Mouse (Mus musculus): ENCODE measurements around the gene Cobl.

The Cobl gene

GRCm38 (mm10) chr11:12208574-12208973, 256.2 kb downstream of the Cobl start:
- no peak for DNase-seq

DNA sequence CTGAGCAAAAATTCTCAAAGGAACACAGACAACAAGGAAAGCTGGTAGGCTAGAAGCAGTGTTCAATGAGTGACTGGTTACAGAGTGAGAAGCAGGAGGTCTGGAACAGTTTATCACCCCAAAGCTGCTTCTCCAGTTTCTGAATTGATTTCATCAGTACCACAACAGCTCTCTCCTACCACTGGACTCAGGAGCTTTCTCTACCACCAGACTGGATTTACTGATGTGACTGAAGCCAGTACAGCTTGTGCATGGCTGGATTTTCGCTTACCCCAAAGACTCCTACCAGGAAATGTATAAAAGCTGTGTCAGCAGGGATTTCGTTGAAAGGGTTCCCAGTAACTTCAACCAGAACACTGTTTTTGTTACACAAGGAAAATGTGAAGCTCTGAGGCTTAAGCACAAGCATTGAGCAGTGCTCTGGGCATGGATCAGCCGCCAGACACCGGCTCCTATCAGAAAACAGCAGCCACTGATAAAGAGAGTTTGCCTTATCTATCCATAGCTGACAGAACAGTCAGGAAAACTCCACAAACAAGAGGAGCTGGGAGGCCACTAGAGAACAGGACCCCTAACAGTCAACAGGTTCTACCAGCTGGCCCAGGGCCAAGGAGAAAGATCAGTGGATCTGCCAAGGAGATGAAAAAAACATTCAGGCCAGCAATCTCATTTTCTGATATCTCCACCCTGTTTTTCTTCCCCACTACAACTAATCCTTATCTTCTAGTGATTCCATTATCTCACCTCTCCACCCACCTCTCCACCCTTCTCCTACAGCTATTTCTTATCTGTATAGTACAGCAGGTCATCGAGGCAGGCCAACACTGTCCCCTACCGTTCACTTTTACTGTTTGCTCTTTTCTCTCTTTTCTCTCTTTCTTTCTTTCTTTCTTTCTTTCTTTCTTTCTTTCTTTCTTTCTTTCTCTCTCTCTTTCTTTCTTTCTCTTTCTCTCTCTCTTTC, 259.3 kb downstream of the Cobl start:
- no peak for DNase-seq

GRCm38 (mm10) chr11:12199441-12199840, 265.3 kb downstream of the Cobl start:
- no peak for DNase-seq

- peak; percentile 72 to 73 for DNase-seq
Measured at GRCm38 (mm10) chr11:12198700-12199349, 265.9 kb downstream of the Cobl start.

- no peak for DNase-seq
Measured at GRCm38 (mm10) chr11:12198017-12198416, 266.7 kb downstream of the Cobl start.

- no peak for DNase-seq
Measured at GRCm38 (mm10) chr11:12197542-12197941, 267.2 kb downstream of the Cobl start.

DNA sequence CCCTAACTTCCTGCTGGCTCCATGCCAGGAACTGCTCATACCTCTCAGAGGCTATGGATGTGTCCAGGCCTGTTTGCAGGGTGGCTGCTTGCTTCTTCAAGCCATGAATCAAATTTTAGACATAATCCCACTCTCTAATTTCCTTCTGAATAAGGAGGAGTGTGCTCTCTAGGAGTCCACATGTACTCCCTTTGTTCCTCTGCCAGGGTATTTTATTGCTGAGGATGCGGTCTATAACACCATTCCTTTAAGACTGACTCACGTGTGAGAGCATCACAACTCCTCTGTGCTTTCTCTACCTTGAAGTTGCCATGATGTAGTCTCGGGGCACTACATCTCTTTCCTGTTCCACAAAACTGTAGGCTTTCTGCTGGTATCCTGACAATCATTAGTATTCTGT, 269.4 kb downstream of the Cobl start:
- DNase-seq = no peak

DNA sequence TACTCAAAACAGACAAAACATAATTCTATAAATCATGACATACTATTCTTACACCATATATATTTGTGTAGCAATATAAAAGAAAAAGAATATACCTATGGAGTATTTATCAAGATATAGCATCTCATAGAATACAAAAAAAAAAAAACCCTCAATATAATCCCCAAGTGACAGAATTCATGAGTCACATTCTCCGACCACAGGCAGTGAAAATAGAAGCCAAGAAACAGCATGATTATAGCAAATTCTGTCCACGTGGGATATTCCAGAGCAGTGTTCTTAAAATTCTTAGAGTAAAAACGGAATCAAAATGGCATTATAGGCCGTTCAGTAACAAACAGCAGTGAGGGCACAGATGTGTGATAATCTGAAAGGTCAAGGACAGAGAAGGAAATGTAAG, 271.4 kb downstream of the Cobl start:
- DNase-seq = no peak

GRCm38 (mm10) chr11:12191386-12191785, 273.4 kb downstream of the Cobl start:
- no peak for DNase-seq

GRCm38 (mm10) chr11:12190417-12190816, 274.3 kb downstream of the Cobl start:
- DNase-seq = no peak

All from lung, adult 18-20 months (tissue).